Mouse (Mus musculus) liver, postnatal 0 days (tissue): ENCODE results near the gene Hoxa13.

ENCODE experiments used
- CTCF ChIP-seq: sonication (generic); IDR thresholded peaks from 2 replicates; pipeline ENCODE4 v1.5.1; 2016; ENCODE audit warnings: antibody characterized with exemption, low read depth
- EP300 ChIP-seq: IDR thresholded peaks from 2 replicates; pipeline ENCODE4 v1.6.1; 2016; ENCODE audit warnings: antibody characterized with exemption, low read depth, mild to moderate bottlenecking

DNA sequence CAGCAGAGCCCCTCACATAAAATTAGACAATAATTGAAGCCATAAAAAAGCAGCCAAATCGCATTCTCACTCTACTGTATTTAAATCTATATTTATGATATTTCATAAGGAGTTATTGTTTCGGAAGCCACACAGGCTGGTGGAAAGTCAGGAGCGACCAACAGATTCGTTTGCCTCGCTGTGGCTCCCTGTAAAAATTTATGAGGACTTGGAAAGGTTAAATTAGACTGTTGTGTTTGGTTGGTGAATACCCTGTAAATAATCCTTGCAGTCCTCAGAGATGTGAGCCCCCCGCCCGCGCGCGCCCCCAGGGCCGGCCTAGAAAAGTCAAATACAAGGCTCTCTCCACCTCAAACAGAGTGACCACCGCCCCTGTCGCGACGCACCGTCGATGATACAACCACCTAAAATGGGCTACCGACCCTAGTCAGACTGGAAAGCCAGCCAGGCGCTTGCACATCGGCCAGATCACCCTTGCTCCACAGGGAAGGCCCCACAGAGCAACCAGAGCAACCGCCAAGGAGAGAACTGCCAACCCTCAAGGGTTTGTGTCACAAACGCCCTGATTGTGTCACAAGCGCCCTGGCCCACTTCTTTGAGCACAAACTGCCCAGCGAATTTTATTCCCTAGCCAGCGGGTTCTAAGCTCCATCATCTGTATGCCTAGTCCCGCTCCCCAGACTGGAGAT is 34.0 kb downstream of the Hoxa13 start:
- TF ChIP-seq CTCF (no peak), EP300 (no peak)
